Mouse (Mus musculus) right cerebral cortex, postnatal 36 days (tissue): ENCODE results near the gene Psme1.

Experiments used
- DNase-seq, 2 experiments: peaks; one replicate each; pipeline ENCODE4 v3.0.0; 2022; ENCODE audit warnings: low spot score in 2 of 2, mixed read lengths in 1 of 2

The Psme1 gene

DNA sequence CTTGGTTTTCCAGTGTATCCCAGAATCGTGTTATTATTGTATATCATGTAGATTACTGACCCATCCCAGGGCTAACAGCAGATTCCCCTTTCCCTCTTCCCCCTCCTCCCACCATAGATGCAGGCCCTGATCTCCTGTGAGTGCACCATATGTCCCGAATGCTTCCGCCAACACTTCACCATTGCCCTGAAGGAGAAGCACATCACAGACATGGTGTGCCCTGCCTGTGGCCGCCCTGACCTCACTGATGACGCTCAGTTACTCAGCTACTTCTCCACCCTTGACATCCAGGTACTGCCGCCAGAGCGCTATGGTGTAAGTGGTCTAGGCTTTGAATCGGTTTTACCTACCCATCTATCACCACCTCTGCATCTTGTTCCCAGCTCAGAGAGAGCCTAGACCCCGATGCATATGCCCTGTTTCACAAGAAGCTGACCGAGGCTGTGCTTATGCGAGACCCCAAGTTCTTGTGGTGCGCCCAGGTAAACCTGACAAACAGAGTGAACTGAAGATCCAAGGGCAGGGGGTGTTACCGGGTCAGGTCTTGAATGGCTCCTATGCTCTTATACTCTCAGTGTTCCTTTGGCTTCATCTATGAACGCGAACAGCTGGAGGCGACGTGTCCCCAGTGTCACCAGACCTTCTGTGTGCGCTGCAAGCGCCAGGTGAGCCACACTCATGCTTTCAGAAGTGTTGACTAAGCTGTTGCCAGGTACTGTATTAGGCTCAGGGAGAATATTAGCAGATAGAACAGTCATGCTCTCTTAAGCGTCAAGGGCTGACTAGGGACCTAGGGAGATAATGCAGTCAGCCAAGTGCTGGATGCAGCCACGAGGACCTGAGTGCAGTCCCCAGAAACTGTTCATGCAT is 20.8 kb downstream of the Psme1 start:
- DNase-seq, result no peak

DNA sequence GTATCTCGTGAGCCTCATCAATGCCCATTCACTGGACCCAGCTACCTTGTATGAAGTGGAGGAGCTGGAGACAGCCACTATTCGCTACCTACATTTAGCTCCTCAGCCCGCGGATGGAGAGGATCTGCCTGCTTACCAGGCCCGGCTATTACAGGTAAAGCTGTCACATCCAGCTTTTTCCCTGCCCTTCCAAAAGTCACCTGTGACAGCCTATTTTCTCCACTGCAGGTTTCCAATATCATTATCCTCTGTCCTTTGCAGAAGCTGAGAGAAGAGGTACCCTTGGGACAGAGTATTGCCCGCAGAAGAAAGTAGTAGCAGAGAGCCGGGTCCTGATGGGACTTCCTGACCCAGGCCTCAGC is 25.3 kb downstream of the Psme1 start, which contains the start of gene Irf9:
Irf9 (plus strand) TSS at position 301 of the 362 bp plus-strand sequence.
- no peak for DNase-seq

DNA sequence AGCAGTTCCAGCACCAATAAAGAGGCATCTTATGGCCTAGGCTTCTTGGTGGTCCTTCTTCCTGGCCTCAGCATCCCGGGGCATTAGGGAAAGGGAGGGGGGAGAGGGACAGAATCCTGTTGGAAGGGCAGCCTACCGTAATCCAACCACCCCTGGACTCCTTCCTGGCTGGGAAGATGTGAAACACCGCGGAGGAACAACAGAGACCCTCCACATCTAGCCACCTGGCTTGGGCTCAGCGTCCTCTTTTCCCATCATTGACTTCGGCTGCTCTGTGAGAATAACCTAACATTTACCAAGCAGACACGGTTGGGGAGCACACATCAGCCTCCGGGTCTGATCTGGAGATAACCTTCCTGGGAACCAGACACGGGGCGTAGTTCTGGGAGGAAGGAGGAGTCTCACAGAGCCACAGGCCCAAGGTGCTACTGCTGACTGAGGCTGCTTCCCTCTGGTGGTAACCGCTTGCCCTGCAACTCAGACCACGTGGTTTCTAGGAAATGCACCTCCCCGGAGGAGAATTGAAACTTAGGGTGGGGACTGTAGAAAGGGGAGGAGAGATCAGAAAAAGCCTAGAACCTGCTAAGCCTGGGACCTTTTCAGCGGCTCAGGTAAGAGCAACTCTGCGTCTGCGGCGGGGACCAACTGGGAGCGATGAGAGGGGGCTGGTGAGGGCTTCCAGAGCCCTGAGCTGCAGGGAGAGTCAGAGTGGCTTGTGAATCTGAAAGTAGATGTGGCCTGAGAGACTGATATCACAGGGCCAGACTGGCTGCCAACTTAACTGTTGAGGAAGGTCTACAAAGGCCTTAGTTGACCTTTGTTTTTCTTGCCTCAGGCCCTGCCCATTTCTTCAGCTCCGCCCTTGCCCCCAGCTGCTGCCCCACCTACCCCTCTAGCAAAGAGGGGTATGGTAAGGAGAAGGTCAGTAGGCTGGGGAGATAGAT is 26.0 kb downstream of the Psme1 start:
- DNase-seq, result peak; percentile 81 to 86

DNA sequence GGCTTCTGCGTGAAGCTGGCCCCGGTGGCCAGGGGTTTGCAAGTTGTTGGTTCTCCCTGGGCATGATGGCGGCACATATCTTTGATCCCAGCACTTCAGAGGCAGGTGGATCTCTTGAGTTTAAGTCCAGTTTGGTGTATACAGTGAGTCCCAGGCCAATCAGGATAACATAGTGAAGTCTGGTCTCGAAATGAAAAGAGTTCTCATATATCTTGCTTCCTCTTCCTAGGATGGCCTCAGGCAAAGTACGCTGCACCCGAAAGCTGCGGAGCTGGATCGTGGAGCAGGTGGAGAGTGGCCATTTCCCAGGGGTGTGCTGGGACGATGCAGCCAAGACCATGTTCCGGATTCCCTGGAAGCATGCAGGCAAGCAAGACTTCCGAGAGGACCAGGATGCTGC is 26.9 kb downstream of the Psme1 start:
- DNase-seq, result no peak

DNA sequence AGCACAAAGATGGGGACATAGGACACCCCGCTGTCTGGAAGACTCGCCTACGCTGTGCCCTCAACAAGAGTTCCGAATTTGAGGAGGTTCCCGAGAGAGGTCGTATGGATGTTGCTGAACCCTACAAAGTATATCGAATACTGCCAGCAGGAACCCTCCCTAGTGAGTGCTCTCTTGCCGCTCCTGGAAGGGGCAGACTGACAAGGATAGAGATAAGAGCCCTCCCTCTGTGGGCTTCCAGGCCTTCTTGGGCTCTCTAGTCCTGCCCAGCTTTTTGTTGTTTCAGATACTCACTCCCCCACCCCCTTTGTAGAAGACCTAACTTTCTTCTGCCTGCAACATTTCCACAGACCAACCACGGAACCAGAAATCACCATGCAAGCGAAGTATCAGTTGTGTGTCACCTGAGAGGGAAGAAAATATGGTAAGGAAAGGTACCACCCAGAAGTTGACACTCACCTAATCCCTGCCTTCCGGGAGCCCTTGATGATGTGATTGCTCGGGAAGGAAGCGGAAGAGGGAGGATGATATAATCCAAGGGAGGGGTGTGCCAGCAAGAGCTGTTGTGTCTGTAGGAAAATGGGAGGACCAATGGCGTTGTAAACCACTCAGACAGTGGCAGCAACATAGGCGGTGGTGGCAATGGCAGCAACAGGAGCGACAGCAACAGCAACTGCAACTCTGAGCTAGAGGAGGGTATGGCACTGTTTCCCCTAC is 28.0 kb downstream of the Psme1 start:
- no peak for DNase-seq

DNA sequence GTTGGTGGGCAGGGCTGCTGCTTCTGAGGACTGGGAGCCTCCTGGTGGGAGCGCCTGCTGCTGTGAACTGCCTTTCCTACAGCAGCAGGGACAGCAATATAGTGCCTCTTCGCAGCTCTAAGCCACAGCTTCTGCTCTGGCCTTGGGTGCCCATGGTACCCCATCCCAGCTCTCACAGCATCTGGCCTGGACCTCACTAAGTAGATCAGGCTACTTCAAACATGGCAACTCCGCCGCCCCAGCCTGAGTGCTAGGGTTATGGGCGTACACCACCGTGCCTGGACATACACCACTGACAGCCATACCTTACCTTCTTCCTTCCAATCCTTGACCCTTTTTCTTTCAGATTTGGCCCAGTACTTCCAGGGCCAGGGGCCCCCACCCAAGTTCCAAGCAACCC is 30.4 kb downstream of the Psme1 start:
- DNase-seq, result no peak

DNA sequence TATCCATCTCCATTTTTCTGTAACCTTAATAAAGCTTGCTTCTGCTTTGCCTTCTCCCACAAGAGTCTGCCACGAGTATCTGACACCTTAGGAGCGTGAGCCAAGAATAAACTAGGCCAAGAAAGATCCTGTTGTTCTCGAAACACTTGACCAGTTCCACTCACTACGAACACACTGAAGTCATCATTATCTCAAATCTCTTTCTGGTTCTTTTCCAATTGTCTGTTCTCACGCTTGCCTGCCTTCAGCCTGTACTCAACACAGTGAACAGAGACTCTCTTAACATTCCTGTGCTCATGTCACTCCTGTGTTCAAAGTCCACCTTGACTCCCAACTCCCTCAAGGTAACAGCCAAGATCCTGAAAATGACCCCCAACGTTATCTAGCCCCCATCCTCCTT is 35.4 kb downstream of the Psme1 start:
- DNase-seq, result no peak

DNA sequence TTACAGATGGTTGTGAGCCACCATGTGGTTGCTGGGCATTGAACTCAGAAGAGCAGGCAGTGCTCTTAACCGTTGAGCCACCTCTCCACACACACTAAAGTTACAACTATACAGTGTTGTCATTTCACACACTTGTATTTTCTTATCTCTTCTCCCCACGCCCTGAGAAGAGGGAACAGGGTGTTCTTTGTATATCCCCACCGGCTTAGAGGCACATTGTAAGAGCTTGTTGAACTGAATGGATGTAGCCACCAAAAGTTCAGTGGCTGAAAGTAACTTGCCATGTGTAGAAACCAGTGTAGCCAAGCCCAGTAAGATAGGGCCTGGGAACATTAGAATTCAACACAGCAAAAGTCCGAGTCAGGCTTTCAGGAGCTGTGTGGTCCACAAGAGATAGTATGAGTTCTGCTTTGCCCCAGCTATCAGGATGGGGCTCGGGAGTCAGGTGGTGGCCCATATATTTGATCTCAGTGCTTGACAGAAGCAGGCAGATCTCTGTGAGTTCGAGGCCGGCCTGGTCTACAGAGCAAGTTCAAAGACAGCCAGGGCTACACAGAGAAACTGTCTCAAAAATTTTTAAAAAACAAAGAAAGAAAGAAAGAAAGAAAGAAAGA is 36.7 kb downstream of the Psme1 start:
- DNase-seq, result no peak

DNA sequence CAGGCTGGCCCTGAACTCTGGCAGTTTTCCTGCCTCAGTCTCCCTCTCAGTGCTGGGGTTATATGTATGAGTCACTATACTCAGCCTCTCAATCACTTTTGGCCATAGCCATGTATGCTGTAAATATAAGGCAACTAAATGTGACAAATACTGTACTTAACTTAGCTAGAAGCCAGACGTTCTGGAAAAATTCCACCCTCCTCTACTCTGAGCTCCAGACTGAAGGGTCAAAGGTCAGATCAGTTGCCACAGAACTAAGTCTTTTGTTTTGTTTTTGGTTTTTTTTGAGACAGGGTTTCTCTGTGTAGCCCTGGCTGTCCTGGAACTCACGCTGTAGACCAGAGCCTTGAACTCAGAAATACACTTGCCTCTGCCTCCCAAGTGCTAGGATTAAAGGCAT is 38.0 kb downstream of the Psme1 start:
- DNase-seq, result no peak

DNA sequence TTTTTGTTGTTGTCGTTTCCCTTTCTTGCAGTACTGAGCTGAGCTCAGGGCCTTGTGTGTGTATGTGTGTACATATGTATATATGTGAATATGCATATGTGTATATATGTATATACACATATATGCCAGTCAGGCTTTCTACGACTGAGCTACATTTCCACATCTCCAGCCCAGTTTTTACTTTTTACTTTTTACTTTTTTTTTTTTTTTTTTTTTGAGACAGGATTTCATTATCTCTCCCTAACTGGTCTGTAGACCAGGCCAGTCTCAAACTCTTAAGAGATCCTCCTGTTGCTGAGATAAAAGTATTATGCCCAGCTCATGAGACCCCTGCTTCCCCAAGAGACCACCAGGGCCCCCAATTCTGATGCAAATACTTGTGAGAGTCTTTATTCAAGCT is 38.9 kb downstream of the Psme1 start:
- DNase-seq, result no peak

DNA sequence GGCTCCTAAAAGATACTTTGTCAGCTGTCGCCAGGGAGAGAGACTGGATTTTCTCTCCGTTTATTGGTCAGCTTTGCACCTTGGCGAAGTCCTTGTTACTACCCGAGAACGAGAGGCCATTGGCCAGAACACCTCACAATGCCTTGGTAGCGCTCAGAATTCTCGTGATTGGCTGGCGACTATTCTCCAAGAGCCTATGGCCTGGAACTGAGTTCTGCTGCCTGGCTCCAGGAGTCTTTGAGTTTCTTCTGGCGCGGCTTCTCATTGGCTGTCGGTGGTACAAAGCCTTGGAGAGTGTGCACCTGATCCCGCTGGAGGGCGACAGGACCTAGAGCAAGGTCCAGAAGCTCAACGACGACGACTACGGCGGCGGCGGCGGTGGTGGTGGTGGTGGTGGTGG is 39.9 kb downstream of the Psme1 start, which contains the start of gene Rec8:
Rec8 (plus strand) TSS at position 216 of the 400 bp plus-strand sequence.
- no peak for DNase-seq

DNA sequence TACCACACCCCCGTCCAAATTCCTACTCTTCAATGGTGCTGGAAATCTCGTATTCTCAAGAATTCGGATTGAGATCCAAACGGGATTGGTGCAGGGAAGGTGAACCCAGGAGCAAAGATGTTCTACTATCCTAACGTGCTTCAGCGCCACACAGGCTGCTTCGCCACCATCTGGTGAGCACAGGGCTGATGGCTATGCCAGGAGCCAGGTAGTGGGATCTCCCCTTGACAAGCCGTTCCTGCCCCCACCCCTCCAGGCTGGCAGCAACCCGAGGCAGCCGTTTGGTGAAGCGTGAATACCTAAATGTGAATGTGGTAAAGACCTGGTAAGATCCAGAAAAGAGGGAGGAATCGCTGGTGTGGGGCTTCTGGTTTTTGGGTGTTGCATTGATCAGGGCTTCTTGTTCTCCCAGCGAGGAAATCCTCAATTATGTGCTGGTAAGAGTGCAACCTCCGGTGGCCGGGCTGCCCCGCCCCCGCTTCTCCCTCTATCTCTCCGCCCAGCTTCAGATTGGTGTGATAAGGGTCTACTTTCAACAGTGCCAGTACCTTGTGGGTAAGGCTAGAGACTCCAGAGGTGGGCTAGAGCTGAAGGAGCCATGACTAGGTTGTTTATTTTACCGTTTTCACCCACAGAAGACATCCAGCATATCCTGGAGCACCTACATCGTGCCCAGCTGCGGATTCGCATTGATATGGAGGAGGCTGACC is 40.7 kb downstream of the Psme1 start:
- no peak for DNase-seq

DNA sequence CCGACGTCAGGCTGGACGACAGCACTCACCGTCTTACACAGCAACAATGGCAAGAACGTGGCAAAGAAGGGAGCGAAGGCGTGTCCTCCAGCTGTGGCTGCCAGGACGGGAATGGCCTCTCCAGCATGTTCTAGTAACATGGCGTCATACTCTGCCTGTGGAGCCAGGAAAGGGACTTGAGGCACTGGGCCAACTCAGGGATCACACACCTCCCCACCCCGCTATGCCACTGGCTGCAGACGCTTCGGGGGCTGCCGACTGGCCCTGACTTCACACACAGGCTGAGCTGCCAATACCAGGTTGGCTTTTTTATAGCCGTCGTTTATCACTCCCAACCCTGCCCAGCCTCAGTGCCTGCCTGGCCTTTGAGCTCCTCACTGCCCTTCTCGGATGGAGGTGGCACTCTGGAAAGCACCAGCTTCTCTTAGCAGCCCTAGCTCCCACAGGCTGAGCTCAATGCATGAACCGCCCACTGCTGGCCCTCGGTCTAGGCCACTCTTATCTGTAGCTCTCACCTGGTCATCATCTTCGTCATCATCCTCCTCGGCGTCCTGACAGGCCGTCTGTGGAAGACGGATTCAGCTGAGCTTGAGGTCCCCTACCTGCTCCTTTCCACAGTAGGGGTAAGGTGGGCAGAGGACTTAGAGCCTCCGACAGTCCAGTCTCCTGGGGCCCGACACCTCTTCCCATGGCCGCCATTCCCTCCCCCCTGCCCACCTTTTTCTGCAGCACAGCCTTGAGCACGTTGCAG is 50.3 kb downstream of the Psme1 start:
- DNase-seq, result no peak

DNA sequence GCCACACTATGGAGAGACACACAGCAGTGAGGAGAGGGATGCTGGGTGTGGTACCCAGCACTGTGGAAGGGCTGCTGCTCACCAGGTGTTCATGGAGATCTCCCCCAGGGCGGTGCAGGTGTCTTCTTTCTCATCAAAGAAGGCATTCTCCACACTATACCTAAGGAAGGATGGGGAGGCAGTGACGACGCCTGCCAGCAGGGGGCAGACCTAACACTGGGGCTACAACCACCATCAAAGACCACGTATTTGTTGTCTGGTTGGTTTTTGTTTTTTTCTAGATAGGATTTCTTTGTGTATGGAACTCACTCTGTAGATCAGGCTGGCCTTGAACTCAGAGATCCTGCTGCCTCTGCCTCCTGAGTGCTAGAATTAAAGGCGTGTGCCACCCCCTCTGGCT is 51.4 kb downstream of the Psme1 start:
- no peak for DNase-seq
